Mouse (Mus musculus) CH12.LX (cell line): ENCODE results near the gene Ube3c. TPM values are rescaled to one million over a fixed set of nuclear protein-coding genes. Genes with fewer than 3 reads are reported as not detected.
"Not testable (repeated sequence)": the region's sequence is repeated elsewhere in the genome, so short reads cannot be mapped to it uniquely, and the experiment has no call there.

Experiments
- DNase-seq: peaks from one replicate; pipeline ENCODE4 v3.0.0-alpha.2; 2013; ENCODE audit errors: extremely low read depth
- H3K27ac ChIP-seq: 2 replicates; pipeline ENCODE4 v1.5.1; 2012; ENCODE audit warnings: low read depth, mild to moderate bottlenecking, control low read depth, moderate library complexity; ENCODE audit not compliant: insufficient read depth
- H3K27me3 ChIP-seq: replicated peaks from 2 replicates; pipeline ENCODE3; 2012; ENCODE audit warnings: inconsistent platforms
- H3K36me3 ChIP-seq, 2 experiments: replicated peaks in 1 of 2; 2 replicates each; pipeline versions ENCODE3 to v1.6.1; 2012; ENCODE audit warnings: inconsistent platforms in 1 of 2, low read length in 1 of 2, mild to moderate bottlenecking in 1 of 2, mixed read lengths in 1 of 2, moderate library complexity in 1 of 2; ENCODE audit not compliant: control insufficient read depth in 1 of 2, insufficient read depth in 1 of 2
- H3K4me1 ChIP-seq, 2 experiments: 2 replicates each; pipeline ENCODE4 v1.6.1; 2012; ENCODE audit warnings: inconsistent platforms in 1 of 2, moderate library complexity in 1 of 2; ENCODE audit not compliant: insufficient read depth in 2 of 2, control insufficient read depth in 1 of 2
- H3K4me2 ChIP-seq: 2 replicates; pipeline ENCODE4 v1.6.1; 2012; ENCODE audit warnings: low read depth, mild to moderate bottlenecking, control low read depth; ENCODE audit not compliant: poor library complexity, insufficient read depth, severe bottlenecking
- H3K4me3 ChIP-seq, 3 experiments: fragments of 150-350 bp in 1 of 3; sonication (generic) in 1 of 3; replicated peaks in 1 of 3; 2 replicates each; pipeline versions ENCODE3 to v1.5.1; 2011 to 2012; ENCODE audit warnings: low read depth in 2 of 3, low read length in 2 of 3, mild to moderate bottlenecking in 2 of 3, moderate library complexity in 2 of 3, control low read depth in 1 of 3, improper control_type of control experiment in 1 of 3, inconsistent platforms in 1 of 3, mixed read lengths in 1 of 3; ENCODE audit not compliant: poor library complexity in 1 of 3
- H3K79me2 ChIP-seq: replicated peaks from 2 replicates; pipeline ENCODE4 v1.6.1; 2012; ENCODE audit warnings: mild to moderate bottlenecking, moderate library complexity; ENCODE audit not compliant: control insufficient read depth, poor library complexity, insufficient read depth, severe bottlenecking; ENCODE audit errors: extremely low read depth
- H3K9ac ChIP-seq: 2 replicates; pipeline ENCODE4 v1.6.1; 2012; ENCODE audit warnings: low read depth, mild to moderate bottlenecking, control low read depth, moderate library complexity; ENCODE audit not compliant: insufficient read depth
- H3K9me3 ChIP-seq: replicated peaks from 2 replicates; pipeline ENCODE3; 2012; ENCODE audit warnings: low read length, inconsistent platforms, mixed read lengths
- CHD2 ChIP-seq: IDR thresholded peaks from 2 replicates; pipeline ENCODE4 v1.6.1; 2011; ENCODE audit warnings: low read length, improper control_type of control experiment
- IRF4 ChIP-seq: IDR thresholded peaks from 2 replicates; pipeline ENCODE4 v1.6.1; 2014; ENCODE audit warnings: low read depth, mild to moderate bottlenecking, inconsistent platforms, low read length, improper control_type of control experiment
- JUND ChIP-seq: conservative IDR thresholded peaks from 2 replicates; pipeline ENCODE4 v1.6.1; 2011; ENCODE audit warnings: low read depth, low read length, improper control_type of control experiment
- NELFE ChIP-seq: IDR thresholded peaks from 2 replicates; pipeline ENCODE4 v1.6.1; 2011; ENCODE audit warnings: low read depth, low read length, improper control_type of control experiment
- SIN3A ChIP-seq: IDR thresholded peaks from 2 replicates; pipeline ENCODE4 v1.6.1; 2012; ENCODE audit warnings: low read length, improper control_type of control experiment, inconsistent platforms
- USF2 ChIP-seq: conservative IDR thresholded peaks from 2 replicates; pipeline ENCODE4 v1.6.1; 2011; ENCODE audit warnings: low read depth, low read length, improper control_type of control experiment
- ZNF384 ChIP-seq: IDR thresholded peaks from 2 replicates; pipeline ENCODE4 v1.6.1; 2012; ENCODE audit warnings: low read depth, low read length, improper control_type of control experiment, inconsistent platforms
- dilution Hi-C: fragments of 300-500 bp; cut with MboI; formaldehyde crosslinking; loops from 2 replicates; pipeline ENCODE4 v1.14.3; 2020; ENCODE audit warnings: low sequenced_read_pairs; ENCODE audit not compliant: extremely low pct_unique_long_range_greater_than_20kb, extremely low pct_ligation_motif_present
- in situ Hi-C: fragments of 300-500 bp; cut with MboI; formaldehyde crosslinking; loops from 3 replicates; pipeline ENCODE4 v1.14.3; 2019; ENCODE audit warnings: low sequenced_read_pairs, low pct_ligation_motif_present, low pct_unique_long_range_greater_than_20kb, mixed read lengths
- polyA plus RNA-seq: library from polyadenylated mRNA; unstranded; fragments of >175 nt; gene quantifications from 2 replicates; pipeline ENCODE4 v1.2.1, GENCODE M21; 2012; ENCODE audit warnings: low read depth; ENCODE audit not compliant: insufficient read length
- total RNA-seq, 2 experiments: library from RNA; depleted of rRNA; stranded (reverse); fragments of 300-350 nt in 1 of 2; fragments of >200 nt in 1 of 2; gene quantifications; 2 replicates each; pipeline ENCODE4 v1.2.3; 2012 to 2014

Ube3c gene
- total and polyA plus RNA-seq, 3 experiments = 18.4 to 24.6 (median 23.7) TPM

- dilution Hi-C loops = no loop called here
- in situ Hi-C loops = no loop called here
- no peaks in the 10 kb centered on the region for H3K27me3 ChIP-seq
- H3K4me1 ChIP-seq = no peaks in the 10 kb centered on the region
- no peak overlapping the region for H3K4me2 ChIP-seq
- TF ChIP-seq CHD2 (no peak), IRF4 (no peak), USF2 (no peak), NELFE (no peak)
- DNase-seq = no peak
- H3K4me3 ChIP-seq = no peak overlapping the region
- no peaks in the 10 kb centered on the region for H3K79me2 ChIP-seq
- no peak overlapping the region for H3K9ac ChIP-seq
- H3K27ac ChIP-seq = no peak overlapping the region
- H3K9me3 ChIP-seq = no peaks in the 10 kb centered on the region
- H3K36me3 ChIP-seq = peaks cover 20 to 76% of the 10 kb centered on the region in 2 experiments
Observed at GRCm38 (mm10) chr5:29657590-29658339, 88.7 kb downstream of the Ube3c start.

DNA sequence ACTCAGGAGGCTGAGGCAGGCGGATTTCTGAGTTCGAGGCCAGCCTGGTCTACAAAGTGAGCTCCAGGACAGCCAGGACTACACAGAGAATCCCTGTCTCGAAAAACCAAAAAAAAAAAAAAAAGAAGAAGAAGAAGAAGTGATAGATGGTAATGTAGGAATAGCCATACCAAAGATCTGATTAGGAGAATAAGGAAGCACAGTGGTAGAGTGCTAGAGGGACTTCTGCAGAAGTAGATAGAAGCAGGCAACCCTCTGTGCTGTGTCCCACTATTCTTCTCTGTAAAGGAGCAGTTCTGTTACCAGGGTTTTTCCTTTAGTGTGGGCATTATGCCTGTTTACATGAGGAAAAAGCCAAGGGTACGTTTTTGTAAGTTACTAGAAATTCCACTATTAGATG, 92.2 kb downstream of the Ube3c start:
- dilution Hi-C loops, H3K27me3 ChIP-seq, H3K4me3 ChIP-seq, DNase-seq, H3K9ac ChIP-seq, H3K4me2 ChIP-seq, in situ Hi-C loops, H3K27ac ChIP-seq, H3K4me1 ChIP-seq, H3K9me3 ChIP-seq, H3K79me2 ChIP-seq: not testable (repeated sequence)
- peaks cover 25 to 90% of the 10 kb centered on the region in 2 experiments for H3K36me3 ChIP-seq

DNA sequence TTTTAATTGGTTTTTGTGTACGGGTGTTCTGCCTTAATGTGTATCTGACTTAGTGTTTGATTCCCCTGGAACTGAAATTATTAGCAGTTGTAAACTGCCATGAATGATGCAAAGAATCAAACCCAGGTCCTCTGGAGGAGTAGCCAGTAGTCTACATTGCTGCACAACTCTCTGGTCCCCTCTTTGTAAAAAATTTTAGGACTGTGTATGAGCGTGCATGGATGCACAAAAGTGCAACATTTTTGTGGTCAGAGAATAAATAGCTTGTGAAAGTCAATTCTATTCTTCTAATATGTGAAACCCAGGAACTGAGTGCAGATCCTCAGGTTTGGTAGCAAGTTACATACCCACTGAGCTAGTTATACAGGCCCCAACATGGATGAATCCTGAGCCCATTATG, 96.3 kb downstream of the Ube3c start:
- no peak overlapping the region for H3K9ac ChIP-seq
- H3K27ac ChIP-seq = no peak overlapping the region
- H3K4me1 ChIP-seq = no peaks in the 10 kb centered on the region
- H3K4me3 ChIP-seq = no peak overlapping the region
- dilution Hi-C loops (no loop called here), in situ Hi-C loops (no loop called here)
- H3K79me2 ChIP-seq = no peaks in the 10 kb centered on the region
- no peak for TF ChIP-seq ZNF384
- TF ChIP-seq JUND = no peak
- TF ChIP-seq SIN3A = no peak
- peaks cover 27 to 85% of the 10 kb centered on the region in 2 experiments for H3K36me3 ChIP-seq
- H3K27me3 ChIP-seq = no peaks in the 10 kb centered on the region
- H3K9me3 ChIP-seq = no peaks in the 10 kb centered on the region
- H3K4me2 ChIP-seq = no peak overlapping the region
- no peak for DNase-seq
